Mouse (Mus musculus) cerebellum, adult 8-10 months (tissue): ENCODE data around the gene Zfp738.
A peak's percentile ranks its signal among the peaks of the same experiment; 100 is the strongest.
"Not testable (repeated sequence)": the region's sequence is repeated elsewhere in the genome, so short reads cannot be mapped to it uniquely, and the experiment has no call there.

Experiments
- DNase-seq: peaks from one replicate; pipeline ENCODE4 v3.0.0; 2022

Zfp738 gene

GRCm38 (mm10) chr13:67686971-67687370, at the start of gene Zfp738:
Gene Zfp738, minus strand, starts transcription at chr13:67687071.
- DNase-seq = no peak

- DNase-seq = not testable (repeated sequence)
Measured at GRCm38 (mm10) chr13:67734391-67734790, 47.5 kb upstream of the Zfp738 start.

- DNase-seq = not testable (repeated sequence)
Measured at GRCm38 (mm10) chr13:67729441-67729840, 42.6 kb upstream of the Zfp738 start.

- peak; percentile 60 for DNase-seq
Measured at GRCm38 (mm10) chr13:67728641-67729318, 41.9 kb upstream of the Zfp738 start, which contains the start of gene Zfp65. Gene Zfp65, minus strand, starts transcription at chr13:67729173.

- DNase-seq = no peak
Measured at GRCm38 (mm10) chr13:67728106-67728505, 41.2 kb upstream of the Zfp738 start.

GRCm38 (mm10) chr13:67725331-67725730, 38.5 kb upstream of the Zfp738 start:
- not testable (repeated sequence) for DNase-seq

- DNase-seq = peak; percentile 81
Measured at GRCm38 (mm10) chr13:67723848-67724479, 37.1 kb upstream of the Zfp738 start.

GRCm38 (mm10) chr13:67683841-67684240, 3.0 kb downstream of the Zfp738 start:
- peak; percentile 2 for DNase-seq

- DNase-seq = peak; percentile 78
Measured at GRCm38 (mm10) chr13:67682959-67683735, 3.7 kb downstream of the Zfp738 start.

- no peak for DNase-seq
Measured at GRCm38 (mm10) chr13:67674902-67675301, 12.0 kb downstream of the Zfp738 start.

- no peak for DNase-seq
Measured at GRCm38 (mm10) chr13:67652496-67652895, 34.4 kb downstream of the Zfp738 start.

- peak; percentile 78 for DNase-seq
Measured at GRCm38 (mm10) chr13:67637294-67638007, 49.4 kb downstream of the Zfp738 start, which contains the start of the genes Gm49345 and Zfp729a. Gene Gm49345, minus strand, starts transcription at chr13:67637769. Gene Zfp729a, minus strand, starts transcription at chr13:67637791.

GRCm38 (mm10) chr13:67610108-67610507, 76.8 kb downstream of the Zfp738 start:
- peak; percentile 3 for DNase-seq

GRCm38 (mm10) chr13:67609066-67609876, 77.6 kb downstream of the Zfp738 start, which contains the start of gene Zfp729b:
Gene Zfp729b, minus strand, starts transcription at chr13:67609707.
- peak; percentile 85 for DNase-seq
